Mouse (Mus musculus) forebrain, embryonic 10.5 days (tissue): ENCODE data around the gene Prss33. TPM values are rescaled to one million over a fixed set of nuclear protein-coding genes. Genes with fewer than 3 reads are reported as not detected.
"Not testable (repeated sequence)": the region's sequence is repeated elsewhere in the genome, so short reads cannot be mapped to it uniquely, and the experiment has no call there.

Experiments
- DNase-seq: peaks from one replicate; pipeline ENCODE4 v3.0.0-alpha.2; 2017; ENCODE audit warnings: low spot score; ENCODE audit errors: extremely low spot score
- H3K27ac ChIP-seq: fragments of 300-500 bp; sonication (generic); 2 replicates; pipeline ENCODE4 v1.5.1; 2016; ENCODE audit warnings: mild to moderate bottlenecking
- H3K27me3 ChIP-seq: fragments of 300-500 bp; sonication (generic); 2 replicates; pipeline ENCODE4 v1.6.1; 2016; ENCODE audit warnings: mild to moderate bottlenecking; ENCODE audit not compliant: poor library complexity, severe bottlenecking
- H3K36me3 ChIP-seq: fragments of 300-500 bp; sonication (generic); replicated peaks from 2 replicates; pipeline ENCODE4 v1.6.1; 2016; ENCODE audit warnings: mild to moderate bottlenecking, moderate library complexity
- H3K4me1 ChIP-seq: fragments of 300-500 bp; sonication (generic); 2 replicates; pipeline ENCODE4 v1.6.1; 2016
- H3K4me3 ChIP-seq: fragments of 300-500 bp; sonication (generic); 2 replicates; pipeline ENCODE4 v1.5.1; 2016; ENCODE audit warnings: mild to moderate bottlenecking, moderate library complexity
- H3K9me3 ChIP-seq: fragments of 300-500 bp; sonication (generic); 2 replicates; pipeline ENCODE4 v1.6.1; 2016; ENCODE audit warnings: mild to moderate bottlenecking, moderate library complexity
- WGBS: fragments of 180-500 bp; shearing (Covaris S2); methylation state at CpG from one replicate; pipeline ENCODE4 v1.1.7; 2016; 5-methylcytosine and 5-hydroxymethylcytosine counted together
- polyA plus RNA-seq: library from polyadenylated mRNA; unstranded; fragments of >200 nt; fragmentation: Nextera tagmentation; extraction: Ambion mirVana; gene quantifications from 2 replicates; pipeline ENCODE4 v1.2.1, GENCODE M21; 2016

The Prss33 gene
- polyA plus RNA-seq = 0.49 TPM in 1 of 2 replicates, not detected in the other

GRCm38 (mm10) chr17:23836006-23836575 is at the start of gene Prss33:
Gene Prss33 (minus strand): TSS chr17:23836056.
- 56% methylated on average over 8 of the region's 8 CpGs for WGBS
- H3K27ac ChIP-seq = 0 out of 2 replicates have a peak within 1 kb of the TSS, but pooled peaks have one; percentile 53
- DNase-seq = no peak
- peaks cover 7% of the 10 kb centered on the region for H3K4me1 ChIP-seq
- no peaks in the 10 kb centered on the region for H3K9me3 ChIP-seq
- no peaks in the 10 kb centered on the region for H3K36me3 ChIP-seq
- H3K27me3 ChIP-seq = peaks cover 28% of the 10 kb centered on the region
- H3K4me3 ChIP-seq = no peak within 1 kb of the TSS

GRCm38 (mm10) chr17:23880576-23880975 is 44.7 kb upstream of the Prss33 start, which contains the start of the genes Dcpp1 and Dcpp2:
Gene Dcpp1 (plus strand): TSS chr17:23880876.
Gene Dcpp2 (plus strand): TSS chr17:23880880.
- H3K4me1 ChIP-seq, H3K27me3 ChIP-seq, H3K4me3 ChIP-seq, DNase-seq, H3K36me3 ChIP-seq, H3K9me3 ChIP-seq, H3K27ac ChIP-seq: not testable (repeated sequence)
- WGBS = 83% methylated on average over 4 of the region's 4 CpGs

- H3K36me3 ChIP-seq = no peaks in the 10 kb centered on the region
- no peak for DNase-seq
- 0 out of 2 replicates have a peak, but pooled peaks cover 4% of the 10 kb centered on the region for H3K4me1 ChIP-seq
- no peaks in the 10 kb centered on the region for H3K27me3 ChIP-seq
- no peak overlapping the region for H3K4me3 ChIP-seq
- no peak overlapping the region for H3K27ac ChIP-seq
- H3K9me3 ChIP-seq = no peaks in the 10 kb centered on the region
- 81% methylated on average over 2 of the region's 2 CpGs for WGBS
These were observed 41.3 kb upstream of the Prss33 start for GRCm38 (mm10) chr17:23877166-23877565.

- 62% methylated on average over 3 of the region's 3 CpGs for WGBS
- Histone ChIP-seq H3K4me1 (0 out of 2 replicates have a peak, but pooled peaks cover 4% of the 10 kb centered on the region), H3K4me3 (no peak overlapping the region), H3K27ac (no peak overlapping the region), H3K27me3 (no peaks in the 10 kb centered on the region), H3K36me3 (no peaks in the 10 kb centered on the region), H3K9me3 (no peaks in the 10 kb centered on the region)
- no peak for DNase-seq
These were observed 40.9 kb upstream of the Prss33 start for GRCm38 (mm10) chr17:23876741-23877140.

GRCm38 (mm10) chr17:23873884-23874856 is 38.3 kb upstream of the Prss33 start:
- Histone ChIP-seq H3K4me3 (no peak overlapping the region), H3K36me3 (no peaks in the 10 kb centered on the region), H3K9me3 (no peaks in the 10 kb centered on the region), H3K27me3 (no peaks in the 10 kb centered on the region), H3K4me1 (0 out of 2 replicates have a peak, but pooled peaks cover 4% of the 10 kb centered on the region), H3K27ac (no peak overlapping the region)
- peak; percentile 42 for DNase-seq
- 58% methylated on average over 8 of the region's 8 CpGs for WGBS

- DNase-seq = no peak
- Histone ChIP-seq H3K4me3 (no peak overlapping the region), H3K4me1 (no peaks in the 10 kb centered on the region), H3K9me3 (no peaks in the 10 kb centered on the region), H3K36me3 (no peaks in the 10 kb centered on the region), H3K27ac (no peak overlapping the region), H3K27me3 (no peaks in the 10 kb centered on the region)
- 91% methylated on average over 11 of the region's 11 CpGs for WGBS
These were observed 32.7 kb upstream of the Prss33 start for GRCm38 (mm10) chr17:23868513-23868912.

GRCm38 (mm10) chr17:23867756-23868155 is 31.9 kb upstream of the Prss33 start, which contains the start of gene Prss21:
Gene Prss21 (plus strand): TSS chr17:23868056.
- no peaks in the 10 kb centered on the region for H3K27me3 ChIP-seq
- no peak for DNase-seq
- no peak within 1 kb of the TSS for H3K4me3 ChIP-seq
- H3K4me1 ChIP-seq = no peaks in the 10 kb centered on the region
- 85% methylated on average over 15 of the region's 15 CpGs for WGBS
- no peaks in the 10 kb centered on the region for H3K9me3 ChIP-seq
- H3K27ac ChIP-seq = no peak within 1 kb of the TSS
- no peaks in the 10 kb centered on the region for H3K36me3 ChIP-seq

- Histone ChIP-seq H3K36me3 (no peaks in the 10 kb centered on the region), H3K4me1 (no peaks in the 10 kb centered on the region), H3K4me3 (no peak overlapping the region), H3K9me3 (no peaks in the 10 kb centered on the region), H3K27me3 (no peaks in the 10 kb centered on the region), H3K27ac (no peak overlapping the region)
- no peak for DNase-seq
- WGBS = 85% methylated on average over 4 of the region's 4 CpGs
These were observed 27.1 kb upstream of the Prss33 start for GRCm38 (mm10) chr17:23862926-23863325.

- no peaks in the 10 kb centered on the region for H3K4me1 ChIP-seq
- no peak for DNase-seq
- 89% methylated on average over 2 of the region's 2 CpGs for WGBS
These were observed 22.1 kb upstream of the Prss33 start for GRCm38 (mm10) chr17:23857913-23858312.

GRCm38 (mm10) chr17:23857193-23857592 is 21.3 kb upstream of the Prss33 start:
- H3K36me3 ChIP-seq = no peaks in the 10 kb centered on the region
- H3K9me3 ChIP-seq = no peaks in the 10 kb centered on the region
- H3K27ac ChIP-seq = no peak overlapping the region
- 87% methylated on average over 6 of the region's 6 CpGs for whole genome bisulfite sequencing
- no peaks in the 10 kb centered on the region for H3K27me3 ChIP-seq
- H3K4me3 ChIP-seq = no peak overlapping the region
- no peak for DNase-seq
- H3K4me1 ChIP-seq = no peaks in the 10 kb centered on the region

More at GRCm38 (mm10) chr17:23857913-23858312, 22.1 kb upstream of the Prss33 start:
- H3K27me3 ChIP-seq = no peaks in the 10 kb centered on the region
- no peaks in the 10 kb centered on the region for H3K36me3 ChIP-seq
- H3K4me3 ChIP-seq = no peak overlapping the region
- H3K27ac ChIP-seq = no peak overlapping the region
- no peaks in the 10 kb centered on the region for H3K9me3 ChIP-seq

GRCm38 (mm10) chr17:23854229-23854765 is 18.4 kb upstream of the Prss33 start:
- Histone ChIP-seq H3K4me3 (no peak overlapping the region), H3K36me3 (no peaks in the 10 kb centered on the region), H3K9me3 (no peaks in the 10 kb centered on the region), H3K27me3 (no peaks in the 10 kb centered on the region), H3K27ac (no peak overlapping the region), H3K4me1 (no peaks in the 10 kb centered on the region)
- 88% methylated on average over 10 of the region's 10 CpGs for WGBS
- DNase-seq = no peak

- no peak overlapping the region for H3K27ac ChIP-seq
- no peak overlapping the region for H3K4me3 ChIP-seq
- no peaks in the 10 kb centered on the region for H3K36me3 ChIP-seq
- H3K27me3 ChIP-seq = no peaks in the 10 kb centered on the region
- DNase-seq = peak; percentile 53
- no peaks in the 10 kb centered on the region for H3K9me3 ChIP-seq
- 35% methylated on average over 5 of the region's 5 CpGs for WGBS
- H3K4me1 ChIP-seq = no peaks in the 10 kb centered on the region
These were observed 17.4 kb upstream of the Prss33 start for GRCm38 (mm10) chr17:23853292-23853691.
